Mouse (Mus musculus) intestine, embryonic 16.5 days (tissue): ENCODE data around the gene Uchl5. TPM values are rescaled to one million over a fixed set of nuclear protein-coding genes. Genes with fewer than 3 reads are reported as not detected.
A peak's percentile ranks its signal among the peaks of the same experiment; 100 is the strongest.

ENCODE experiments used
- ATAC-seq: fragments of 200-750 bp; cut with Nextera tagmentation; 2 replicates; pipeline ENCODE4 v1.8.0; 2017; ENCODE audit warnings: moderate TSS enrichment, moderate library complexity
- H3K27ac ChIP-seq: fragments of 300-500 bp; sonication (generic); 2 replicates; pipeline ENCODE4 v1.5.1; 2014; ENCODE audit warnings: mild to moderate bottlenecking, low read length
- H3K27me3 ChIP-seq: fragments of 300-500 bp; sonication (generic); replicated peaks from 2 replicates; pipeline ENCODE4 v1.6.1; 2014; ENCODE audit warnings: low read length, control low read depth, mixed read lengths; ENCODE audit not compliant: control insufficient read depth, insufficient read depth
- H3K36me3 ChIP-seq: fragments of 300-500 bp; sonication (generic); 2 replicates; pipeline ENCODE4 v1.6.1; 2014; ENCODE audit warnings: low read length, control low read depth; ENCODE audit not compliant: control insufficient read depth, insufficient read depth
- H3K4me1 ChIP-seq: fragments of 300-500 bp; sonication (generic); 2 replicates; pipeline ENCODE4 v1.6.1; 2014; ENCODE audit warnings: low read length, control low read depth, mixed read lengths; ENCODE audit not compliant: control insufficient read depth, insufficient read depth
- H3K4me2 ChIP-seq: fragments of 300-500 bp; sonication (generic); 2 replicates; pipeline ENCODE4 v1.6.1; 2014; ENCODE audit warnings: low read depth, low read length, control low read depth
- H3K4me3 ChIP-seq: fragments of 300-500 bp; sonication (generic); 2 replicates; pipeline ENCODE4 v1.5.1; 2014; ENCODE audit warnings: mild to moderate bottlenecking, low read length
- H3K9ac ChIP-seq: fragments of 300-500 bp; sonication (generic); 2 replicates; pipeline ENCODE4 v1.6.1; 2014; ENCODE audit warnings: low read depth, low read length
- H3K9me3 ChIP-seq: fragments of 300-500 bp; sonication (generic); 2 replicates; pipeline ENCODE4 v1.6.1; 2016; ENCODE audit warnings: low read length, control low read depth; ENCODE audit not compliant: control insufficient read depth
- WGBS: fragments of 180-500 bp; shearing (Covaris S2); extraction: QIAGEN DNeasy Blood & Tissue Kit; methylation state at CpG from one replicate; pipeline ENCODE4 v1.1.7; 2014; 5-methylcytosine and 5-hydroxymethylcytosine counted together
- polyA plus RNA-seq: library from polyadenylated mRNA; unstranded; fragments of >200 nt; fragmentation: Nextera tagmentation; extraction: Ambion mirVana; gene quantifications from 2 replicates; pipeline ENCODE4 v1.2.1, GENCODE M21; 2015

Gene Uchl5
- polyA plus RNA-seq, 1 experiment from 2014 or later = 99.8 TPM

GRCm38 (mm10) chr1:143777558-143778218 is 616 bp downstream of the Uchl5 start:
- under 1% methylated on average over 39 of the region's 39 CpGs for WGBS
- peaks cover 8% of the 10 kb centered on the region for H3K4me1 ChIP-seq
- H3K27ac ChIP-seq = peak overlapping the region; percentile 66
- H3K9ac ChIP-seq = peak overlapping the region; percentile 91
- ATAC-seq = peak; percentile 63
- H3K4me3 ChIP-seq = peak overlapping the region; percentile 85
- no peaks in the 10 kb centered on the region for H3K27me3 ChIP-seq
- H3K36me3 ChIP-seq = no peaks in the 10 kb centered on the region
- H3K4me2 ChIP-seq = peak overlapping the region; percentile 68
- H3K9me3 ChIP-seq = no peaks in the 10 kb centered on the region

GRCm38 (mm10) chr1:143788584-143789227 is 11.6 kb downstream of the Uchl5 start:
- Histone ChIP-seq H3K27me3 (no peaks in the 10 kb centered on the region), H3K4me2 (no peak overlapping the region), H3K27ac (no peak overlapping the region), H3K9ac (no peak overlapping the region), H3K9me3 (no peaks in the 10 kb centered on the region), H3K4me3 (no peak overlapping the region), H3K36me3 (no peaks in the 10 kb centered on the region), H3K4me1 (no peaks in the 10 kb centered on the region)
- 84% methylated on average over 2 of the region's 2 CpGs for WGBS
- ATAC-seq = no peak

- Histone ChIP-seq H3K9ac (no peak overlapping the region), H3K27ac (no peak overlapping the region), H3K4me3 (no peak overlapping the region), H3K9me3 (no peaks in the 10 kb centered on the region), H3K4me2 (no peak overlapping the region), H3K36me3 (peaks cover 2% of the 10 kb centered on the region; the same call in 1 of the 2 replicates), H3K27me3 (no peaks in the 10 kb centered on the region), H3K4me1 (no peaks in the 10 kb centered on the region)
- peak; percentile 80 for ATAC-seq
- WGBS = 39% methylated on average over 4 of the region's 4 CpGs
Observed at GRCm38 (mm10) chr1:143803537-143803936, 26.5 kb downstream of the Uchl5 start.

GRCm38 (mm10) chr1:143809062-143809461 is 32.0 kb downstream of the Uchl5 start:
- Histone ChIP-seq H3K36me3 (no peaks in the 10 kb centered on the region), H3K9ac (no peak overlapping the region), H3K27ac (no peak overlapping the region), H3K4me2 (no peak overlapping the region), H3K4me3 (no peak overlapping the region), H3K9me3 (no peaks in the 10 kb centered on the region), H3K27me3 (no peaks in the 10 kb centered on the region), H3K4me1 (no peaks in the 10 kb centered on the region)
- ATAC-seq = no peak
- 83% methylated on average over 6 of the region's 6 CpGs for WGBS

- Histone ChIP-seq H3K36me3 (no peaks in the 10 kb centered on the region), H3K4me2 (no peak overlapping the region), H3K4me3 (no peak overlapping the region), H3K9ac (no peak overlapping the region), H3K27ac (no peak overlapping the region), H3K27me3 (no peaks in the 10 kb centered on the region), H3K4me1 (no peaks in the 10 kb centered on the region), H3K9me3 (no peaks in the 10 kb centered on the region)
- WGBS = 43% methylated on average over 7 of the region's 7 CpGs
- peak; percentile 84 for ATAC-seq
Observed at GRCm38 (mm10) chr1:143813676-143814360, 36.7 kb downstream of the Uchl5 start.

GRCm38 (mm10) chr1:143820096-143820877 is 43.2 kb downstream of the Uchl5 start:
- Histone ChIP-seq H3K4me3 (no peak overlapping the region), H3K9ac (no peak overlapping the region), H3K4me2 (no peak overlapping the region), H3K36me3 (no peaks in the 10 kb centered on the region), H3K27me3 (no peaks in the 10 kb centered on the region), H3K9me3 (no peaks in the 10 kb centered on the region), H3K4me1 (no peaks in the 10 kb centered on the region), H3K27ac (peak overlapping the region; percentile 19; the same call in 1 of the 2 replicates)
- 67% methylated on average over 2 of the region's 2 CpGs for WGBS
- ATAC-seq = peak; percentile 67; the same call in 1 of the 2 replicates

- H3K27me3 ChIP-seq = no peaks in the 10 kb centered on the region
- H3K4me3 ChIP-seq = no peak overlapping the region
- H3K4me1 ChIP-seq = no peaks in the 10 kb centered on the region
- H3K4me2 ChIP-seq = no peak overlapping the region
- no peaks in the 10 kb centered on the region for H3K9me3 ChIP-seq
- no peaks in the 10 kb centered on the region for H3K36me3 ChIP-seq
- no peak overlapping the region for H3K27ac ChIP-seq
- H3K9ac ChIP-seq = no peak overlapping the region
- ATAC-seq = no peak
- 84% methylated on average over 3 of the region's 3 CpGs for WGBS
Observed at GRCm38 (mm10) chr1:143822677-143823076, 45.6 kb downstream of the Uchl5 start.

GRCm38 (mm10) chr1:143830713-143831112 is 53.6 kb downstream of the Uchl5 start:
- WGBS = 58% methylated on average over 3 of the region's 3 CpGs
- ATAC-seq = no peak
- H3K27me3 ChIP-seq = no peaks in the 10 kb centered on the region
- H3K27ac ChIP-seq = no peak overlapping the region
- H3K4me3 ChIP-seq = no peak overlapping the region
- no peak overlapping the region for H3K9ac ChIP-seq
- no peak overlapping the region for H3K4me2 ChIP-seq
- H3K9me3 ChIP-seq = no peaks in the 10 kb centered on the region
- no peaks in the 10 kb centered on the region for H3K4me1 ChIP-seq
- no peaks in the 10 kb centered on the region for H3K36me3 ChIP-seq
